Mouse (Mus musculus) myocyte (in vitro differentiated cells): ENCODE measurements around the gene Drap1.

Source experiments
- CEBPB ChIP-seq: IDR thresholded peaks from 2 replicates; pipeline ENCODE4 v1.6.1; 2011; ENCODE audit warnings: mild to moderate bottlenecking, moderate library complexity; ENCODE audit not compliant: poor library complexity, insufficient read depth, severe bottlenecking
- E2F4 ChIP-seq: IDR thresholded peaks from one replicate; pipeline ENCODE4 v1.6.1; 2011; ENCODE audit warnings: mild to moderate bottlenecking, control low read depth, moderate library complexity; ENCODE audit not compliant: insufficient read depth
- MAX ChIP-seq: IDR thresholded peaks from one replicate; pipeline ENCODE4 v1.6.1; 2011; ENCODE audit warnings: low read depth, mild to moderate bottlenecking, control low read depth
- MYOD1 ChIP-seq, 3 experiments: IDR thresholded peaks; one replicate each; pipeline ENCODE4 v1.6.1; 2011; ENCODE audit warnings: control low read depth in 2 of 3, low read depth in 2 of 3, mild to moderate bottlenecking in 2 of 3, moderate library complexity in 1 of 3; ENCODE audit not compliant: insufficient read length in 2 of 3, control insufficient read depth in 1 of 3
- MYOG ChIP-seq, 3 experiments: IDR thresholded peaks; one replicate each; pipeline ENCODE4 v1.6.1; 2011; ENCODE audit warnings: control low read depth in 2 of 3, low read depth in 2 of 3, mild to moderate bottlenecking in 2 of 3; ENCODE audit not compliant: insufficient read length in 2 of 3, control insufficient read depth in 1 of 3, insufficient read depth in 1 of 3
- POLR2A ChIP-seq: IDR thresholded peaks from one replicate; pipeline ENCODE4 v1.6.1; 2011; ENCODE audit warnings: low read depth, mild to moderate bottlenecking, control low read depth, moderate library complexity; ENCODE audit not compliant: insufficient read length
- POLR2AphosphoS2 ChIP-seq: IDR thresholded peaks from one replicate; pipeline ENCODE4 v1.6.1; 2011; ENCODE audit warnings: low read depth, control low read depth; ENCODE audit not compliant: insufficient read length
- REST ChIP-seq: IDR thresholded peaks from one replicate; pipeline ENCODE4 v1.6.1; 2011; ENCODE audit warnings: mild to moderate bottlenecking, control low read depth, moderate library complexity; ENCODE audit not compliant: insufficient read depth, insufficient read length
- SRF ChIP-seq: IDR thresholded peaks from one replicate; pipeline ENCODE4 v1.6.1; 2011; ENCODE audit warnings: low read depth; ENCODE audit not compliant: control insufficient read depth, insufficient read length
- TCF12 ChIP-seq: IDR thresholded peaks from one replicate; pipeline ENCODE4 v1.6.1; 2011; ENCODE audit warnings: mild to moderate bottlenecking, control low read depth; ENCODE audit not compliant: poor library complexity, insufficient read depth, severe bottlenecking
- TCF3 ChIP-seq: IDR thresholded peaks from one replicate; pipeline ENCODE4 v1.6.1; 2011; ENCODE audit warnings: low read depth, control low read depth; ENCODE audit not compliant: insufficient read length
- USF1 ChIP-seq: IDR thresholded peaks from one replicate; pipeline ENCODE4 v1.6.1; 2011; ENCODE audit warnings: low read depth, mild to moderate bottlenecking, control low read depth, moderate library complexity

DNA sequence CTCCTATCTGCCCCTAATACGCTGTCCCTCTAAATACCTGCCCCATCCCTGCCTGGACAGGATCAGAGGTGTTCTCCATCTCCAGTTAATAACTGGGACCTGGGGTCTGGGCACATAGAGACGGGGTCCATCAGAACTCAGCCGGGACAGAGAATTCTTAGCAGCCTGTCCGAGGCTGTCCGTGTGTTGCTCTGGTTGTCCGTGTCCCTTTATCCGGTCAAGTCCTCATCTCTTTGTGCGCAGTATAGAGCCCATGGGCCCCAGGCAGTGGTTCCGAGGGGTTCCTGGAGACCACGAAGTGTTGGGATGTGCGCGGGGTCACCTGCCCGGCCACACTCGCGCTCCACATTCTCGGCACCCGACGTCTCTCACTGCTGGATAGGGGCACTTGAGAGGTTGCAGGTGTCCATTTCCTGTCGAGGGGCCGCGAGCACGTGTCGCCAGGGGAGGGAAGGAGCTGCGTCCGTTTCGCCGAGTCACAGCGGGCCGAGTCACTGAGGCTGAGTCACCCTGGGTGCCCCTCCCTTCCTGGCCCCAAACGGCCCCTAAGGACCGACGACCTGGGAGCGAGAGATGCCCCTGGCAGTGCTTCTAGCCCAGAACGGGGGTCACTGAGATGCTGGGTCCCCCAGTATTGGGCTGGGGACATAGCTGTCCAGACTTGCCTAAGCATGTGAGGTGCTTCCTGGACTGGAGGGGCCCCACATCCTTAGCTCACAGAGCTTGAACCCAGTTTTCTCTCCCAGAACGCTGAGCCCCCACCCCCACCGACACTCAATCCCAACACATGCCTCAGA lies 23.8 kb upstream of the Drap1 start:
- TF ChIP-seq POLR2A: peak; percentile 53
- TF ChIP-seq MAX: peak; percentile 59
- TF ChIP-seq CEBPB: no peak
- TF ChIP-seq REST: no peak
- TF ChIP-seq TCF12: no peak
- TF ChIP-seq MYOG (IDR thresholded peaks at IDR 0.05; ENCODE audit: control insufficient read depth in 1 of 3, insufficient read depth in 1 of 3, insufficient read length in 2 of 3, low read depth in 2 of 3): peak in 1 of 3 experiments; percentile 44
- TF ChIP-seq USF1: no peak
- TF ChIP-seq E2F4: no peak
- TF ChIP-seq POLR2AphosphoS2: peak; percentile 63
- TF ChIP-seq MYOD1 (IDR thresholded peaks at IDR 0.05; ENCODE audit: control insufficient read depth in 1 of 3, insufficient read length in 2 of 3, low read depth in 2 of 3): no peak
- TF ChIP-seq SRF: no peak
- TF ChIP-seq TCF3: no peak
